Mouse (Mus musculus) R1 (cell line): Measurements from ENCODE around the gene Hoxb1.

ENCODE experiments used
- DNase-seq: peaks from one replicate; pipeline ENCODE4 v3.0.0-alpha.2; 2018; ENCODE audit warnings: low read depth, low spot score

Gene Hoxb1

GRCm38 (mm10) chr11:96399923-96400322 lies 34.4 kb downstream of the Hoxb1 start:
- no peak for DNase-seq

GRCm38 (mm10) chr11:96404016-96404604 lies 38.6 kb downstream of the Hoxb1 start:
- DNase-seq = no peak

GRCm38 (mm10) chr11:96404831-96405230 lies 39.3 kb downstream of the Hoxb1 start:
- DNase-seq = no peak

- no peak for DNase-seq
These were observed 40.0 kb downstream of the Hoxb1 start for GRCm38 (mm10) chr11:96405541-96405940.

- peak; percentile 52 for DNase-seq
These were observed 41.9 kb downstream of the Hoxb1 start for GRCm38 (mm10) chr11:96407191-96408072.

DNA sequence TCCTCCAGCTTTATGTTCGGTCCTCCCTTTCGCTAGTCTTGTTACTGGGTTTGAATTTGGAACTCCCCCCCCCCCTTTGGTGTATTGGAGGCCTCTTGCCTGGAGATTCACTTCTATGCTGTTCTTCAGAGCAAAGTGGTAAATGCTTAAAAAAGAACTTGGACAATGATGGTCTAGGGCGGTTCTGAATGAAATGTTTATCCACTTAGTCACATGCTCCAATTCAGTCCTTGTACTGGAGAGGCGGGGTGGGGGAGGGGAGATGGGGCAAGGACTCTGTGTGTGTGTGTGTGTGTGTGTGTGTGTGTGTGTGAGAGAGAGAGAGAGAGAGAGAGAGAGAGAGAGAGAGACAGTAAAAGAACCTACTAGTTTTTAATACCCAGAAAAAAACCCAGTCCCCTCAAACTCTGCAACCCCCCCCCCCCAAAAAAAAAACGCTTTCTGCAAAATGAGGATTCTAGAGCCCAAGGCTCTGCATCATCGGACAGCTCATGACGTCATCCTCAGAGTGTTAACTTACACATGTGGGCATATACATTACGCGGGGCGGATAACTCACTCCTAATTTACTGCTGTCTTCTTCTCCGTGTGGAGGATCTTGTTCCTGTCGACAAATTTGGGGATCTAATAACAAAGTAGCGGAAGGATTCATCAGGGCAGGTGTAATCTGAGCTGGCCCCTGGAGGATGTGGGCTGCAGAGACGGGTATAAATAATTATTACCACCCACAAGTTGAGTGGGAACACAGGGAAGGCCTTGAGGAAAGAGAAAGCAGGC lies 42.9 kb downstream of the Hoxb1 start:
- no peak for DNase-seq

GRCm38 (mm10) chr11:96411019-96411418 lies 45.5 kb downstream of the Hoxb1 start:
- no peak for DNase-seq

GRCm38 (mm10) chr11:96411934-96412333 lies 46.4 kb downstream of the Hoxb1 start:
- DNase-seq = peak; percentile 64

GRCm38 (mm10) chr11:96412941-96413491 lies 47.5 kb downstream of the Hoxb1 start:
- no peak for DNase-seq

- DNase-seq = no peak
These were observed 48.0 kb downstream of the Hoxb1 start for GRCm38 (mm10) chr11:96413527-96413926.

- no peak for DNase-seq
These were observed 48.5 kb downstream of the Hoxb1 start for GRCm38 (mm10) chr11:96414002-96414401.
